Mouse (Mus musculus): ENCODE data around the gene Cav2. TPM values are rescaled to one million over a fixed set of nuclear protein-coding genes. Genes with fewer than 3 reads are reported as not detected.

Gene Cav2
- polyA plus RNA-seq, 1 experiment from 2014 or later = 23.2 TPM

DNA sequence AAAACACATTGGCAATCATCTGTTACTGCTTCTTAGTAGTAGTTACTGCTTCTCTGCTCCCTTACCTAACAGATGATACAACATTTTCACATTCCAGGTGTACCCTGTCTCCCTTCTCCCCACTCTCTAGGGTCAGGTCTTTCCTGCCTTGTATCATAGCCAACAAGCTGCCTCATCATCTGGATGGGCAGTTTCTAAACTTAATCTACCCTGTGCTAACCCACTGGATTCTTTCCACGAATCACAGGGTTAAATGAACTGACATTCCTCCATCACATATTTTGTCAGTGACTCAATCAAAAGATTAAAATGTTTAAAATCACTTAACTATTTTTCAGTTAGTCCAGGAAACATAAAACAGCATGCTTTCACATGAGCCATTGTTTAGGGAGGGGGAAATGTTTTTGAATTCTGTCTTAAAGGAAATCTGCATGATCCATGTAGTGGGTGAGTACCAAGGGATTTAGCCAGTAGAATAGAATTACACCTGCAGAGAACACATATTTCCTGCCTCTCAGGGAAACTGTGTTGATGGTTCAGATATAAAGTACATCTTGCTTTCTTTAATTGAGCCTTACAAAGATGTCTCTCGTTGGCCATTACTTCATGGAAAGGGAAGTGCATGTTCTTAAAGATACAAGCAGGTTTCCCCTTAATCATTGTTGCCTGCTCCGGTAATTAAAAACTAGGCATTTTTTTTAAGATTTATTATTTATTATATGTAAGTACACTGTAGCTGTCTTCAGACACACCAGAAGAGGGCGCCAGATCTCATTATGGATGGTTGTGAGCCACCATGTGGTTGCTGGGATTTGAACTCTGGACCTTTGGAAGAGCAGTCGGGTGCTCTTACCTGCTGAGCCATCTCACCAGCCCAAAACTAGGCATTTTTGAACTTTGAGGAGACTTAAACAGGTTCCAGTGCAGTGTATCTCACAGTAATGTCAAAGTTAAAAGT, 34.0 kb downstream of the Cav2 start:
- H3K27ac ChIP-seq = no peak overlapping the region
- H3K9ac ChIP-seq = no peak overlapping the region
- H3K4me1 ChIP-seq (replicated peaks) = peaks cover 7% of the 10 kb centered on the region; the same call in 1 of the 2 replicates
- no peak overlapping the region for H3K4me3 ChIP-seq (replicated peaks)
- H3K4me2 ChIP-seq (replicated peaks) = no peak overlapping the region
- ATAC-seq = no peak
- H3K36me3 ChIP-seq = no peaks in the 10 kb centered on the region
- H3K9me3 ChIP-seq = no peaks in the 10 kb centered on the region
- no peaks in the 10 kb centered on the region for H3K27me3 ChIP-seq (replicated peaks)
- WGBS = 80% methylated on average over 5 of the region's 5 CpGs

DNA sequence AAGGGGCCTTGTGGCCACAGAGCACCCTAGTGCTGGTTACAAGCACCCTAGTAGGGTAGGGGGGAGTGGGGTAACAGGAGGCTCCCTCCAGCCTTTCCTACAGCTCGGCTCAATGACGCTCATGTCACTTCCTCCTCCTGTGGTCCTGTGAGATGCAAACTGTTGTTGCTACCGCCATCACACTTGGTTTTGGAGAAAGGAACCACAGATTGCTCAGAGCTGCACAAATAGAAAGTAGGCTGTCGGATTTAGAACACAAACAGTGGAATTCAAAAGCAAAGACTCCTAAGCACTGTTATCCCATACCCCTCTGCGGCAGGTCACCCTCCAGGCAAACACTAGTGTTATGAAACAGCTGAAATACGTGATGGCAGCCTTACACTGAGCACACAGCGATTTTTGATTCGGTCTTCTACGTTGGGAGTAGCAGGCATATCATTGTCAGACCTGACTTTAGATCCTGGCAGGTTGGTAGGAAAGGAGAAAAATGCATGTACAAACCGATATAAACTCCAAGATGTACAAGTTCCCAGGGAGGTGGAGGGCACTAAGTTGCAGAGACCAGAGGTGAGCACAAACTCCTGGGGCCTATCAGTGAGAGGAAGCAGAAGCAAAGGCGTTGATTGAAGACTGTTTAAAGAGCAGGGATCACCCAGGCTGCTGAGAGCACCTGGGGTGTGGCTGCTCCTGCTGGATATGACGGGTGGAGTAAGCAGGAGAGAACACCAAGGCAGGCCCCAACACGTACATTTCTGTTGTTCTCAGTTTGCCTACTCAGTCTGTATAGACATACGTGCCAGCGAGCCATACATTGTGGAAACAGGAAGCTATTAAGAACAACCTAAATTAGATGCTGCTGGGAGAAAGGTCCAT, 35.5 kb downstream of the Cav2 start:
- H3K9me3 ChIP-seq = no peaks in the 10 kb centered on the region
- no peak overlapping the region for H3K9ac ChIP-seq
- H3K27ac ChIP-seq = peak overlapping the region; percentile 56
- no peak overlapping the region for H3K4me3 ChIP-seq (replicated peaks)
- ATAC-seq = peak; percentile 93
- H3K4me1 ChIP-seq (replicated peaks) = peaks cover 7% of the 10 kb centered on the region; the same call in 1 of the 2 replicates
- 57% methylated on average over 15 of the region's 15 CpGs for WGBS
- H3K36me3 ChIP-seq = no peaks in the 10 kb centered on the region
- H3K4me2 ChIP-seq (replicated peaks) = no peak overlapping the region
- no peaks in the 10 kb centered on the region for H3K27me3 ChIP-seq (replicated peaks)

DNA sequence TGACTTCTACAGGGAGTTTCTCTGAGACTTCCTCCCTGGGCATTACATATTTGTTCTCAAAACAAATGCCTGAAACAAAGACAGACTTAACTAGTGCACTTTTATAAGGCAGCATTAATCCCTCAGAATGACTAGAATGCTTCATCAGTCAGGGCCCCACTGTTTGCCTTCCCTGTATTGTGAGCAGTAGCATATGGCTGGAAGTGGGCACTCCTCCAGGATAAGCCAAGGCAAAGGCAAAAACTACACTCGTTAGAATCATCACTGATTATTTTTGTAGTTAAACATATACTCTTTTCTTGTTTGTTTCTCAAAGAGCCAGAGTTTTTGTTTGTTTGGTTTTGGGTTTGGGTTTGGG, 36.2 kb downstream of the Cav2 start:
- WGBS = 14% methylated on average over 1 of the region's 1 CpGs
- peak overlapping the region; percentile 56; the same call in 1 of the 2 replicates for H3K27ac ChIP-seq
- no peak overlapping the region for H3K4me3 ChIP-seq (replicated peaks)
- no peaks in the 10 kb centered on the region for H3K9me3 ChIP-seq
- no peaks in the 10 kb centered on the region for H3K27me3 ChIP-seq (replicated peaks)
- ATAC-seq = peak; percentile 73
- H3K36me3 ChIP-seq = no peaks in the 10 kb centered on the region
- no peak overlapping the region for H3K4me2 ChIP-seq (replicated peaks)
- H3K4me1 ChIP-seq (replicated peaks) = peaks cover 7% of the 10 kb centered on the region; the same call in 1 of the 2 replicates
- no peak overlapping the region for H3K9ac ChIP-seq

DNA sequence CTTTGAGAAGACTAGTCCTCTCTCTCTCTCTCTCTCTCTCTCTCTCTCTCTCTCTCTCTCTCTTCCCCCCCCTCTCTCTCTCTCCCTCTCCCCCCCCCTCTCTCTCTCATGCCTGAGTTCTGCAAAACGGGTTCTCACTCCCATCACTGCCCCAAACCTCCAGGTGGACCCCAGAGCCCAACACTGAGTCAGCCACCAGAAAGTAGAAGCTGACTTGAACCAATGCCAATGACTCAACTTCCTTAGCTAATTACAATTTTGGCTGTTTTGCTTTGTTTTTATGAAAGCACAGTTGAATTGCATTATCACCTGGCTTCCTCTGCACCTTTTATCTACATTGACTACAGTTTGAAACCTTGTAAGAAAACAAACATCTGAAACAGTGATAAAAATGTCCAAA, 37.0 kb downstream of the Cav2 start:
- H3K9me3 ChIP-seq = no peaks in the 10 kb centered on the region
- H3K27ac ChIP-seq = no peak overlapping the region
- no peak overlapping the region for H3K9ac ChIP-seq
- peaks cover 7% of the 10 kb centered on the region; the same call in 1 of the 2 replicates for H3K4me1 ChIP-seq (replicated peaks)
- H3K36me3 ChIP-seq = no peaks in the 10 kb centered on the region
- no peak overlapping the region for H3K4me3 ChIP-seq (replicated peaks)
- ATAC-seq = no peak
- H3K4me2 ChIP-seq (replicated peaks) = no peak overlapping the region
- WGBS = 47% methylated on average over 1 of the region's 1 CpGs
- H3K27me3 ChIP-seq (replicated peaks) = no peaks in the 10 kb centered on the region

DNA sequence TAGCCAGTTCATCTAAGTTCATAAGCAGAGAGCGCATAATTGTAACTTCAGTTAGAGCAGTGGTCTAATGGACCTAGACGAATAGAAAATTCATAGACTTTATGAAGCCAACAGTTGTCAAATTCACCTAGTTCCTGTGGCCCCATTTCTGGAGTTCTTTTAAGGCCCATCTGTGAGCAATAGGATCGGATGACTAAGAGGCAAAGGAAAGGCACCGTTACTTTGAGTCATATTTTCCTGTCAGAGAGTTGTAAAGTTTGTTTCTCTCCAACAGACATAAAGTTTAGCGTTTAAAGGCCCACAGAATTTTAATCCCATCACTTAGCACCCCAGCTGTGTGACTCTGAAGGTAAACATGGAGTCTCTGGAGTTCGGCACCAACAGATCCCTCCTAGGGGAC, 41.0 kb downstream of the Cav2 start:
- Histone ChIP-seq H3K9ac (no peak overlapping the region), H3K27ac (no peak overlapping the region), H3K4me1 (replicated peaks) (peaks cover 2% of the 10 kb centered on the region; the same call in 1 of the 2 replicates), H3K4me2 (replicated peaks) (no peak overlapping the region), H3K27me3 (replicated peaks) (no peaks in the 10 kb centered on the region), H3K36me3 (no peaks in the 10 kb centered on the region), H3K9me3 (no peaks in the 10 kb centered on the region), H3K4me3 (replicated peaks) (no peak overlapping the region)
- no peak for ATAC-seq
- WGBS = 68% methylated on average over 6 of the region's 6 CpGs

DNA sequence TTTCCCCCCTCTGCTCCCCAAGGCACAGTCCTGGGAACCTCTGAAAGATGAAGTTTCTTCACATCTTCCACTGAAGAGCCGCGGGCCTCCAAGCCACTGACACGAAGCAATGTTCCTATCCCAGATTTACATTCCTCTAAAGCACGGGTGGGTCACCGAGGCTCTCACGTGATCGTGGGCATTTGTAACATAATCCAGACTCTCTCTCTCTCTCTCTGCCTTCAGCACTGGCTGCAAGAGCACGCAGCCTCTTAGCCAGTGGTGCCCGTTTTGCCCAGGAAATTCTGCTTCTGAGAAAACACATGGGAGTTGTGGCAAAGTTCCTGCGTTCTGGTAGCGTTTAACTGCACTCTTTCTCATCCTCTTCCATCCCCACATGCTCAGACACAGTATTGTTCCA, 46.2 kb downstream of the Cav2 start:
- ATAC-seq = no peak
- H3K36me3 ChIP-seq = no peaks in the 10 kb centered on the region
- WGBS = 36% methylated on average over 11 of the region's 11 CpGs
- H3K4me3 ChIP-seq (replicated peaks) = no peak overlapping the region
- no peak overlapping the region for H3K9ac ChIP-seq
- no peaks in the 10 kb centered on the region for H3K27me3 ChIP-seq (replicated peaks)
- no peaks in the 10 kb centered on the region for H3K9me3 ChIP-seq
- peaks cover 3% of the 10 kb centered on the region; the same call in 1 of the 2 replicates for H3K4me1 ChIP-seq (replicated peaks)
- no peak overlapping the region for H3K4me2 ChIP-seq (replicated peaks)
- H3K27ac ChIP-seq = no peak overlapping the region

DNA sequence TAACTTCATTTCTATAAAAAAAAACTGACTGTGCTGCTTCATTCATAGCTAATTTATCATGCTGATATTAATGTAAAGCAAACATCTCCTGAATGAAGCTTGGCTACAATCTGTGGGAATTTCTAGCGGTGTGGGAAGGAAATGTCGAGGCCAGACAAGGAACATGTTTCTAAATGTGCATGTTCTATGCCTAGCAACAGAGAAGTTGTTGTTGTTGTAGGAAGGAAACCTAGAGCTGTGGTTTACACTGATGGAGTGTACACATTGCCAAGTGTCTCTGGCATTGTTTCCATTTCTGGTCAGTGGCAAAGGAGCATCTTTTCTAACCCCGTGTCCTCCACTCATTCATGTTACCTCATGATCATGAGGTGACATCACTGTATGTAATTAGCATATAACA, 48.8 kb downstream of the Cav2 start:
- Histone ChIP-seq H3K27me3 (replicated peaks) (no peaks in the 10 kb centered on the region), H3K4me1 (replicated peaks) (peaks cover 3% of the 10 kb centered on the region; the same call in 1 of the 2 replicates), H3K36me3 (no peaks in the 10 kb centered on the region), H3K9ac (no peak overlapping the region), H3K27ac (no peak overlapping the region), H3K9me3 (no peaks in the 10 kb centered on the region), H3K4me3 (replicated peaks) (no peak overlapping the region), H3K4me2 (replicated peaks) (no peak overlapping the region)
- no peak for ATAC-seq
- 59% methylated on average over 3 of the region's 3 CpGs for WGBS

DNA sequence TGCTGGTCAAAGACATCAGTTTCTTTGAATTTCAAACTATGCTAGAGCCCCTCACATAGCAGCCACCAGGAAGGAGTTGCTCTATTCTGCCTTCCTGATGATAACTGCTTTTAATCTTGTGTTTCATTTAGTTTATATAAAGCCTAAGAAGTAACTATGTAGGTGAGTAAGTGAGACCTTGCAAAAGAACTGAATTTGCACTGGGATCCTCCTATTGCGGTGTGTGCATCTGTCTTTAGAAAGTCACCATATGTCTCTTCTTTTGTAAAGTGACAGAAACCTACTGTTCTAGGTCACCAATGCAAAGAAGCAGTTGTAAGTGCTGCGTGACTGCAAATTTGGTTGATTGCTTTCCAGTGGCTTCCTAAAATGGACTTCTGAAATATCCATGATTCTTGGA, 56.7 kb downstream of the Cav2 start:
- H3K4me2 ChIP-seq (replicated peaks) = no peak overlapping the region
- H3K27me3 ChIP-seq (replicated peaks) = no peaks in the 10 kb centered on the region
- no peak overlapping the region for H3K9ac ChIP-seq
- no peaks in the 10 kb centered on the region for H3K4me1 ChIP-seq (replicated peaks)
- no peaks in the 10 kb centered on the region for H3K9me3 ChIP-seq
- no peak overlapping the region for H3K27ac ChIP-seq
- H3K36me3 ChIP-seq = no peaks in the 10 kb centered on the region
- H3K4me3 ChIP-seq (replicated peaks) = no peak overlapping the region
- no peak for ATAC-seq
- WGBS = 95% methylated on average over 2 of the region's 2 CpGs

Other genes with a start within 250 kb of the Cav2 start
- gene Tes, start 216.0 kb upstream of the Cav2 start, polyA plus RNA-seq (2015; fragmentation: Nextera tagmentation; extraction: Ambion mirVana) = 94.3 and 98.5 TPM in 2 replicates
- gene Cav1, start 25.1 kb downstream of the Cav2 start, polyA plus RNA-seq (2015; fragmentation: Nextera tagmentation; extraction: Ambion mirVana) = 178 and 201 TPM in 2 replicates
- gene Met, start 182.6 kb downstream of the Cav2 start, polyA plus RNA-seq (2015; fragmentation: Nextera tagmentation; extraction: Ambion mirVana) = 12.2 and 13.5 TPM in 2 replicates

Data from intestine, embryonic 15.5 days (tissue).